Mouse (Mus musculus) induced T-regulatory cell, adult 2 months (primary cell): ENCODE measurements around the gene Clybl.

Experiments used
- DNase-seq: peaks from one replicate; pipeline ENCODE4 v3.0.0-alpha.2; 2012; ENCODE audit warnings: low read depth

Gene Clybl

DNA sequence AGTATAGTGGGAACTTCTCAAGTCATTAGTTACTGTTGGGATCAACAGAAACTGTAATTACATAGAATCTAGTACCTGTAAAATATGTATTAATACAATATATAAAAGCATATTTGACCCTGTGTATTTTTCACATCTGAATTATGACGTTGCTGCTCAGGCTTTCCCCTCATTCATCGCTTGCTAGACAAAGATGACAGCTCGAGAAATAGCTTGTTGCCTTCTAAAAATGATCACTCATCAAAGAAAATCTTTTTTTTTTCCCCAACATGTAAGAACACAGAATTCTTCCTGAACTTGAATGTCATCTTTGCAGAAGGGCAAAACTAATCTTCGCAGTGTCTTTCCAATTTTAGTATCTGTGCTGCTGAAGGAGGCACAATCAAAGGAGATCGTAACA is 206.3 kb downstream of the Clybl start:
- no peak for DNase-seq

GRCm38 (mm10) chr14:122388431-122389031 is 207.0 kb downstream of the Clybl start:
- no peak for DNase-seq

GRCm38 (mm10) chr14:122389684-122390370 is 208.3 kb downstream of the Clybl start:
- DNase-seq = no peak

- DNase-seq = no peak
Observed at GRCm38 (mm10) chr14:122390935-122391334, 209.4 kb downstream of the Clybl start.

DNA sequence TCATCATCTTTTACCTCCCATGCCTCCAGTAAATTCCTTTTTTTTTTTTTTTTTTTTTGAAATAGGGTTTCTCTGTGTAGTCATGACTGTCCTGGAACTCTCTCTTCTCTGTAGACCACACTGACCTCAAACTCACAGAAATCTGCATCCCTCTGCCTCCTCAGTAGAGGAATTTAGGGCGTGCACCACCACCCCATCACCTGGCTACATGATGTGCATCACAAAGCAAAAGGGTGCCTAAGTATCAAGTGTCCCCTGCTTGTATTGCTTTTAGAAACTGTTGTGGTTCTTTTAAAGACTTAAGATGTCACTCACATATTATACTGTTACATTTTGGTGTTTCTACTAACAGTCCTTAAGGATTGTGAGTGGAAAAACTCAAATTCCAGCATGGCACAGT is 211.6 kb downstream of the Clybl start:
- no peak for DNase-seq

- DNase-seq = no peak
Observed at GRCm38 (mm10) chr14:122398676-122399075, 217.2 kb downstream of the Clybl start.

- DNase-seq = no peak
Observed at GRCm38 (mm10) chr14:122399906-122400305, 218.4 kb downstream of the Clybl start.

- DNase-seq = no peak
Observed at GRCm38 (mm10) chr14:122401886-122402285, 220.4 kb downstream of the Clybl start.

- no peak for DNase-seq
Observed at GRCm38 (mm10) chr14:122402716-122403258, 221.3 kb downstream of the Clybl start.

DNA sequence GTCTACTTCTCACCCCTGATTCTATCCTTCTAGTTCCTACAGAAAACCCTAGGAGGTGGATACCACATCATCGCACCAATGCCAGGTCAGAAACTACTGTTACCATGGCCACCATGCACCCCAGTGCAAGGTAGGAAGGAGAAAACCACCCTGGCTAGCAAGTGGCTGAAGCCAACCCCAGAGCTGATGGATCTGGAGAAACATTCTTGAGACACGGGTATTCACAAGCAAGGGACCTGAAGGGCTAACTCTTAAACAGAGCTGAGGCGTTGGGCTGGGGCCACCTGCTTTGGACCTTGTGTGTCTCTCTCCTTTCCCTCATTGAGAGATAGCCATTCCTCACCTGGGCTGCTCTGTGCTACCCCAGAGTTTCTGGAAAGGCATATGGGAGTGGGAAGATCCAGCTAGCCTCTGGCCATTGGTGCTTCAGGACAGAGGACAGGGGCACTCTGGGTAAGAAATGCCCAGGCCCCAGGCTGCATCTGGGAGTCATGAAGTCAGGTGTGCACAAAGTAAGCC is 222.0 kb downstream of the Clybl start:
- DNase-seq = no peak

GRCm38 (mm10) chr14:122404596-122405154 is 223.2 kb downstream of the Clybl start:
- DNase-seq = no peak

- no peak for DNase-seq
Observed at GRCm38 (mm10) chr14:122405236-122405635, 223.7 kb downstream of the Clybl start.

- no peak for DNase-seq
Observed at GRCm38 (mm10) chr14:122405897-122406540, 224.5 kb downstream of the Clybl start.

- no peak for DNase-seq
Observed at GRCm38 (mm10) chr14:122406541-122407219, 225.2 kb downstream of the Clybl start.

DNA sequence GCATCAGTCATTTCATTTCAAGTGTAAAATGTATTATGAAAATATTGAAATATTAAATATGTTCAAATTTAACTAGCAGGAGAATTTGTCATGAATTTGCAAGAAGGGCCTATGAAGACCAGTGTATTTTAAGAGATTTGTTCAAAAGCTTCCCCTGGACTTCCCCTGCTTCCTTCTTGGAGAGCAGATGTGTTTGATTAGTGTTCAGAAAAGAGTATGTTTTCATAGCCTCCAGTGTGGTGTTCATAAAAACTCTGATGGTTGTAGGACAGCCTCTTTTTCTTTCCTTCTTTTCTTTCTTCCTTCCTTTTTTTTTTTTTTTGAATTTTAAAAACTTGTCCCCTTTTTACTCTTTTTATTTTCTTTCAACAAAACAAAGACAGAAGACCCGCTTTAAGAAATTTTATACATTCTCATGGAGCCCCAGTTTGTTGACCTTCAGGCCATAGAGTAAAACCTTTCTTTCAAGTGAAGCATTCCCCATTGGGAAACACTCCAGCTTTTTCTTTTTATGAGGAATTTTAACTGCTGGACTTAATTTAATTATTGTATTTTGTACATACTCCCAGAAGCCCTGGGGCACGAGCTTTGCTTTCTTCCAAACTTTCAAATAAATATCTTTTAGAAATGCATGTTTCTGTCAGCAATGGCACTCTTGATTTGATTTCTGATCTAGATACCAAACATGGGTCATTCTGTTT is 231.5 kb downstream of the Clybl start:
- DNase-seq = no peak

- DNase-seq = no peak
Observed at GRCm38 (mm10) chr14:122413542-122413928, 232.0 kb downstream of the Clybl start.

DNA sequence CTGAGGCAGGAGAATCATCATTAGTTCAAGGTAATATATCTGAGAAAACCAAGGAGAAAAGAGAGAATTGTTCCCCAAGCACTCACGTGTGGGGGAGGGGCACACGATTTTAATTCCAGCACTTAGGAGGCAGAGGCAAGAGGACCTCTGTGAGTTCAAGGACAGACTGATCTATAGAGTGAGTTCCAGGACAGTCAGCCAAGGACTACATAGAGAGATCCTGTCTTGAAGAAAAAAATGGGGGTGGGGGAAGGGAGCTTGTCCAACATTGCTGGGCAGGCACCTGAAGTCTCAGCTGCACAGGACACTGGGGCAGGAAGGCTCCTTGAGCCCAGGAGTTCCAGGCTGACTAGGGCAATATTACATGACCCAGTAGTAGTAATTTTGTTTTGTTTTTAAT is 233.3 kb downstream of the Clybl start:
- no peak for DNase-seq

- DNase-seq = no peak
Observed at GRCm38 (mm10) chr14:122416166-122416771, 234.8 kb downstream of the Clybl start.

- no peak for DNase-seq
Observed at GRCm38 (mm10) chr14:122424441-122424840, 242.9 kb downstream of the Clybl start.

GRCm38 (mm10) chr14:122426529-122427203 is 245.2 kb downstream of the Clybl start:
- DNase-seq = no peak
